Mouse (Mus musculus) kidney, adult 9 months (tissue): ENCODE measurements around the gene Zbtb38.
A peak's percentile ranks its signal among the peaks of the same experiment; 100 is the strongest.

ENCODE experiments used
- DNase-seq: peaks from one replicate; pipeline ENCODE4 v3.0.0; 2022

The Zbtb38 gene

GRCm38 (mm10) chr9:96636423-96637156 lies 116.0 kb downstream of the Zbtb38 start:
- DNase-seq = no peak

- no peak for DNase-seq
Observed at GRCm38 (mm10) chr9:96635899-96636298, 116.7 kb downstream of the Zbtb38 start.

GRCm38 (mm10) chr9:96635176-96635575 lies 117.5 kb downstream of the Zbtb38 start:
- DNase-seq = peak; percentile 87

- DNase-seq = no peak
Observed at GRCm38 (mm10) chr9:96633771-96634170, 118.9 kb downstream of the Zbtb38 start.
